Mouse (Mus musculus) NIH3T3 (cell line): ENCODE measurements at regions not wholly inside any gene's neighbourhood (a gene's known extent, or its start where the extent isn't known, plus 50 kb on each side); places are given as distances from the start of the nearest gene placed in this dataset.

Experiments
- DNase-seq: peaks from one replicate; pipeline ENCODE4 v3.0.0-alpha.2; 2012; ENCODE audit warnings: low read depth

- no peak for DNase-seq
Measured at GRCm38 (mm10) chr14:62071140-62071539, 221.2 kb upstream of the Rnaseh2b start.

GRCm38 (mm10) chr14:62084047-62084446, 208.3 kb upstream of the Rnaseh2b start:
- no peak for DNase-seq

GRCm38 (mm10) chr14:62088174-62088573, 204.2 kb upstream of the Rnaseh2b start:
- no peak for DNase-seq

- DNase-seq = no peak
Measured at GRCm38 (mm10) chr14:62117532-62117931, 174.9 kb upstream of the Rnaseh2b start.

- DNase-seq = no peak
Measured at GRCm38 (mm10) chr14:62118542-62118953, 173.8 kb upstream of the Rnaseh2b start.

GRCm38 (mm10) chr14:62128918-62129317, 163.5 kb upstream of the Rnaseh2b start:
- DNase-seq = no peak

- no peak for DNase-seq
Measured at GRCm38 (mm10) chr14:62132353-62132816, 160.0 kb upstream of the Rnaseh2b start.

- DNase-seq = no peak
Measured at GRCm38 (mm10) chr14:62137981-62138380, 154.4 kb upstream of the Rnaseh2b start.

- no peak for DNase-seq
Measured at GRCm38 (mm10) chr14:62144385-62145030, 147.9 kb upstream of the Rnaseh2b start.

- DNase-seq = no peak
Measured at GRCm38 (mm10) chr14:62157038-62157716, 135.2 kb upstream of the Rnaseh2b start.

GRCm38 (mm10) chr14:62159690-62160089, 132.7 kb upstream of the Rnaseh2b start:
- no peak for DNase-seq

- DNase-seq = peak; percentile 8
Measured at GRCm38 (mm10) chr14:62163120-62163796, 129.1 kb upstream of the Rnaseh2b start.

GRCm38 (mm10) chr14:62164918-62165317, 127.5 kb upstream of the Rnaseh2b start:
- DNase-seq = peak; percentile 14

- no peak for DNase-seq
Measured at GRCm38 (mm10) chr14:62166006-62166405, 126.4 kb upstream of the Rnaseh2b start.

- DNase-seq = no peak
Measured at GRCm38 (mm10) chr14:62166596-62166995, 125.8 kb upstream of the Rnaseh2b start.

- no peak for DNase-seq
Measured at GRCm38 (mm10) chr14:62167090-62167489, 125.3 kb upstream of the Rnaseh2b start.

- DNase-seq = no peak
Measured at GRCm38 (mm10) chr14:62168711-62169110, 123.7 kb upstream of the Rnaseh2b start.

- no peak for DNase-seq
Measured at GRCm38 (mm10) chr14:62170385-62170784, 122.0 kb upstream of the Rnaseh2b start.

GRCm38 (mm10) chr14:62171256-62172047, 120.9 kb upstream of the Rnaseh2b start:
- no peak for DNase-seq

GRCm38 (mm10) chr14:62173835-62174530, 118.4 kb upstream of the Rnaseh2b start:
- peak; percentile 14 for DNase-seq

- DNase-seq = no peak
Measured at GRCm38 (mm10) chr14:62175384-62176048, 116.9 kb upstream of the Rnaseh2b start.
